Mouse (Mus musculus) thymus, adult 2 months (tissue): ENCODE results near the gene Rhbdf2.

Experiments
- CTCF ChIP-seq: fragments of 200-500 bp; IDR thresholded peaks from 2 replicates; pipeline ENCODE4 v1.5.1; 2012; ENCODE audit warnings: mild to moderate bottlenecking, control low read depth, low read length, moderate library complexity, borderline replicate concordance; ENCODE audit not compliant: control insufficient read depth, poor library complexity, insufficient read depth; ENCODE audit errors: extremely low read depth
- POLR2A ChIP-seq: fragments of 200-500 bp; IDR thresholded peaks from 2 replicates; pipeline ENCODE4 v1.6.1; 2012; ENCODE audit warnings: mild to moderate bottlenecking, low read length, control low read depth, moderate library complexity; ENCODE audit not compliant: control insufficient read depth, poor library complexity, insufficient read depth; ENCODE audit errors: extremely low read depth

GRCm38 (mm10) chr11:116554171-116554878 lies 72.5 kb downstream of the Rhbdf2 start:
- TF ChIP-seq POLR2A (no peak), CTCF (peak; percentile 17; the same call in 1 of the 2 replicates)
